Mouse (Mus musculus): ENCODE data around the gene Bag3.

DNA sequence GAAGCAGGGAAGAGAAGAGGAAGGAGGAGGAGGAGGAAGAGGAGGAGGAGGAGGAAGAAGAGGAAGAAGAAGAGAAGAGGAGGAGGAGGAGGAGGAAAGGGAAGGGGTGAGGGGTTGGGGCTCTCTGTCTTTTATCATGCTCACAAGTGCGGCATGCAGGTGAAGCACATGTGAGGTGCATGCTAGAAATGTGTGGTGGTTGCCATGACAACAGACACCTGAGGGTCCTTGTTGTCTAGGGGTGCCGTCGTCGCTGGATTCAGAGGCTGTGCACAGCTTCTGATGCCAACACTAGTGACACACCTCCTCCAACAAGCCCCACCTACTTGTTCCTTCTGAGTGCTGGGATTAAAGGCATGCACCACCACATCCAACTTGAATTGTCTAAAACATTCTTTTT lies 7.1 kb upstream of the Bag3 start:
- TF ChIP-seq CTCF (IDR thresholded peaks at IDR 0.05; ENCODE audit: insufficient read depth, low read length) (no peak), POLR2A (IDR thresholded peaks at IDR 0.05; ENCODE audit: borderline replicate concordance, extremely low read depth, low read depth, low read length) (no peak)
